7 mouse cellular contexts compared by ENCODE assay signal in the genomic region with DNA sequence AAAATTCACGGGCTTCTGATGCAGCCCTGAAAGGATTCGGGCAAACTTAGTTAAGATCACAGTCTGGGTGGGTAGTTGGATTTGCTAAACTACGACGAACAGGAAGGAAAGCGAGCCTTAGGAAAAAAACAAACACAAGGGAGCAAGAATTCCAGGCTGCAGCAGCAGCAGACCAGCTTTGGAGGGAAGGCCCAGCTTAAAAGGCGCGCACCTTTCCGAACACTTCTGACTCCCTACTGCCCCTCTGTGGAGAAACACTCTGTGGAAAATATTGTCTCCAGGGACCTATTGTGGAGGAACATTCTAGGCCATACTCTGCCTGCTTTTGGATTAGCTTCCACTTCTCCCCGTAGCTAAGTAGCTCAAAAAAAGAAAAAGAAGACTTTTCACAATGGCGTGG. TPM values are rescaled to one million over a fixed set of nuclear protein-coding genes. Genes with fewer than 3 reads are reported as not detected.
DNase-seq lines count a peak whose midpoint lies in the region; ATAC-seq and TF ChIP-seq lines count a peak whose summit lies in the region.

No protein-coding gene starts in this region.

- no peak overlapping the region for H3K27ac ChIP-seq in forebrain, postnatal 0 days (ENCODE audit: low read depth, low read length)
- no peak overlapping the region; the same call in 1 of the 2 replicates for H3K27ac ChIP-seq in hindbrain, embryonic 15.5 days (replicated peaks)

- H3K36me3 ChIP-seq in forebrain, postnatal 0 days (ENCODE audit: insufficient read depth) = no peaks in the 10 kb centered on the region
- H3K36me3 ChIP-seq in hindbrain, embryonic 15.5 days = no peaks in the 10 kb centered on the region

- no peaks in the 10 kb centered on the region for H3K4me1 ChIP-seq in forebrain, postnatal 0 days (ENCODE audit: insufficient read depth)
- 0 out of 2 replicates have a peak, but pooled peaks cover 12% of the 10 kb centered on the region for H3K4me1 ChIP-seq in hindbrain, embryonic 15.5 days (replicated peaks)

- H3K4me3 ChIP-seq in forebrain, postnatal 0 days (ENCODE audit: low read depth, low read length) = no peak overlapping the region
- H3K4me3 ChIP-seq in hindbrain, embryonic 15.5 days = no peak overlapping the region

- DNase-seq in ES-CJ7 (ENCODE audit: low read depth, low spot score) = peak; percentile 74
- peak; percentile 53 for DNase-seq in adrenal gland, postnatal 10 days
- DNase-seq in forebrain, postnatal 0 days = peak; percentile 54
- peak; percentile 31 to 52 for DNase-seq in left cerebral cortex, postnatal 14 days (ENCODE audit: low spot score in 2 of 2)
- peak; percentile 31 to 47 for DNase-seq in lung, postnatal 4 days
- peak; percentile 19 for DNase-seq in testis, postnatal 14 days (ENCODE audit: low spot score)

- no peaks in the 10 kb centered on the region for H3K9me3 ChIP-seq in forebrain, postnatal 0 days (ENCODE audit: low read length)
- H3K9me3 ChIP-seq in hindbrain, embryonic 15.5 days = no peaks in the 10 kb centered on the region

- peak; percentile 60 for TF ChIP-seq CTCF in forebrain, postnatal 0 days (IDR thresholded peaks at IDR 0.05; ENCODE audit: low read depth)

- H3K27me3 ChIP-seq in forebrain, postnatal 0 days (ENCODE audit: insufficient read depth, low read length) = no peaks in the 10 kb centered on the region
- no peaks in the 10 kb centered on the region for H3K27me3 ChIP-seq in hindbrain, embryonic 15.5 days

- no peak overlapping the region for H3K4me2 ChIP-seq in forebrain, postnatal 0 days (ENCODE audit: low read depth)
- H3K4me2 ChIP-seq in hindbrain, embryonic 15.5 days = peak overlapping the region; percentile 9; the same call in 1 of the 2 replicates

- ATAC-seq in forebrain, postnatal 0 days = peak; percentile 54
- no peak for ATAC-seq in hindbrain, embryonic 15.5 days (ENCODE audit: low FRiP score, low read depth)

- no peak overlapping the region for H3K9ac ChIP-seq in forebrain, postnatal 0 days
- H3K9ac ChIP-seq in hindbrain, embryonic 15.5 days = no peak overlapping the region

- intact Hi-C loops in left cerebral cortex, postnatal 14 days (cut with DNase I) = loop anchor here (2.0 kb wide), 1 partner anchor 199 kb away; no protein-coding TSS in a partner anchor

- WGBS in forebrain, postnatal 0 days = 31% methylated on average over 10 of the region's 10 CpGs
- WGBS in hindbrain, embryonic 15.5 days = 25% methylated on average over 10 of the region's 10 CpGs

RNA-seq across cellular contexts. Expression of gene Gpc3, which starts 38.2 kb away (rescaled TPM):
- total RNA-seq in adrenal gland, postnatal 10 days (2021) = 100 to 1,000 TPM in 1 of 2 experiments, 10 to 100 TPM in 1; 96.6 to 113 TPM
- total RNA-seq in forebrain, postnatal 0 days (2014; rRNA removed) = 11.8 and 30.3 TPM in 2 replicates
- 48.6 and 58.8 TPM in 2 replicates for polyA plus RNA-seq in forebrain, postnatal 0 days (2015; fragmentation: Nextera tagmentation; extraction: Ambion mirVana)
- 76.4 and 84.4 TPM in 2 replicates for polyA plus RNA-seq in hindbrain, embryonic 15.5 days (2015; fragmentation: Nextera tagmentation; extraction: Ambion mirVana)
- total RNA-seq in left cerebral cortex, postnatal 14 days (2021) = 10 to 100 TPM in 1 of 2 experiments, 1 to 10 TPM in 1; 7.8 to 11.0 TPM

Comparison
In these comparisons a context has a peak if more than half of its experiments do, and no peak if none do; other contexts are left out.
1. DNase-seq: peak in every context shown above with its lines; median percentile 74 in ES-CJ7; 54 in forebrain, postnatal 0 days; 53 in adrenal gland, postnatal 10 days; 42 in left cerebral cortex, postnatal 14 days; 39 in lung, postnatal 4 days; 19 in testis, postnatal 14 days.